Mouse (Mus musculus): ENCODE measurements around the gene Zfhx3. TPM values are rescaled to one million over a fixed set of nuclear protein-coding genes. Genes with fewer than 3 reads are reported as not detected.

Zfhx3 gene
- total RNA-seq, 2 experiments from 2014 or later: 3.5 to 5.9 TPM

GRCm38 (mm10) chr8:108662766-108663165, 720.3 kb downstream of the Zfhx3 start:
- no peak for DNase-seq (ENCODE audit: low spot score in 2 of 2)
- intact Hi-C loops (cut with DNase I): no loop called here

- DNase-seq (ENCODE audit: low spot score in 2 of 2): no peak
- intact Hi-C loops (cut with DNase I): no loop called here
These were observed 729.6 kb downstream of the Zfhx3 start for GRCm38 (mm10) chr8:108671939-108672515.

- intact Hi-C loops (cut with DNase I): no loop called here
- DNase-seq (ENCODE audit: low spot score in 2 of 2): no peak
These were observed 732.6 kb downstream of the Zfhx3 start for GRCm38 (mm10) chr8:108675001-108675525.

DNA sequence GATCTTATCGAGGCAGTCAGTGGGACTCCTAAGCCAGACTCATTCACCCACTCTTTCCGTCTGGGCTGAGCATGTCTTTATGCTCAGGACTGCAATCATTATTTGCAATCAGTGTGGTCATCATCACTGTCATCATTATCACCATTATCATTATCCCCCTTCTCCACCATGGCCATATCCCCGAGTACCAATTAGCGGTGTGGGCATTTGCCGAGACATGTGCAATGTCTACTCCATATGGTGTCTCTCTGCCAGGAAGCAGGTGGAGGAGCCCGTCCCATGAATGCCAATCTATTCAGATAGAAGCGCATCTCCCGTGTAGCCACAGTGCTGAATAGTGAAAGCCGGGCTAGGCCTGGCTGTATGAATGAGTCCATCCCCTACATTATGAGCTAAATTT, 747.2 kb downstream of the Zfhx3 start:
- intact Hi-C loops (cut with DNase I): loop anchor here (10.0 kb wide), 1 partner anchor 1085 kb away; no protein-coding TSS in a partner anchor
- DNase-seq (ENCODE audit: low spot score in 2 of 2): no peak

DNA sequence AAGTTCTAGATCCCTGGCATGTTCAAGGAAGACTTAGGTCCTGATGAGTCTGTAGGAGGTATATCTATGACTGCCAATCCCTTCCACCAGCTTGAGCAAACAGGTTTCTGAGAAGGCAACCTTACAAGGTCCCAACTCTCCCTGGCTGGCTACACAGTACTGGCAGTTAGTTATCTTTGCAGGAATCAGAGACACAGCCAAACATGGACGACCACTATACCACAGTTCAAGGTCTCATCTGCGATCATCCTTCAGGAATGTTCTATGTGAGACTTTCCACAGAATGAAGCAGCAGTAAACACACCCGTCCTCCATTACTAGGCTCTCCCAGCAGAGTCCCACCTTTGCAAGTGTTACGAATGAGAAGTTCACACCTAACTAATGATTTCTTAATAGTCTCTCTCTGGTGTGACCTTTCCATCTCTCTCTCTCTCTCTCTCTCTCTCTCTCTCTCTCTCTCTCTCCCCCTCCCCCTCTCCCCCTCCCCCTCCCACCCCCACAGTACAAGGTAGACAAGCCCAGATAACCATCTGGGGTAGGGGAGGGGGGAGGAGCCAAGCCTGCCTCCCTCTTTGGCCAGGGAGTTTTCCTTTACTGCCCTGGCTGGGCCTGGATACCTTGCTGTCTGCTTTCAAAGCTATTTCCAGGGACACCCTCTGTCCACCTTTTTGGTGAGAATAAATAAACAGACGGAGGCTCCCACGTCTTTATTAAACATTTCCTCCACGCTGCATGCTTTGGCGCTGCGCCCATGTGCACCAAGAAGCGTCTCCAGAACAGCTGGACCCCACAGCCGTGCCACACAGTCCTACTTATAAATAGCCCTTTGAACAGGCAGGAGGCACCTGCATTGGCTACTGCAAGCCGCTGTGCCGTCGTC, 748.4 kb downstream of the Zfhx3 start:
- no peak for DNase-seq (ENCODE audit: low spot score in 2 of 2)
- intact Hi-C loops (cut with DNase I): loop anchor here (10.0 kb wide), 1 partner anchor 1086 kb away; no protein-coding TSS in a partner anchor

DNA sequence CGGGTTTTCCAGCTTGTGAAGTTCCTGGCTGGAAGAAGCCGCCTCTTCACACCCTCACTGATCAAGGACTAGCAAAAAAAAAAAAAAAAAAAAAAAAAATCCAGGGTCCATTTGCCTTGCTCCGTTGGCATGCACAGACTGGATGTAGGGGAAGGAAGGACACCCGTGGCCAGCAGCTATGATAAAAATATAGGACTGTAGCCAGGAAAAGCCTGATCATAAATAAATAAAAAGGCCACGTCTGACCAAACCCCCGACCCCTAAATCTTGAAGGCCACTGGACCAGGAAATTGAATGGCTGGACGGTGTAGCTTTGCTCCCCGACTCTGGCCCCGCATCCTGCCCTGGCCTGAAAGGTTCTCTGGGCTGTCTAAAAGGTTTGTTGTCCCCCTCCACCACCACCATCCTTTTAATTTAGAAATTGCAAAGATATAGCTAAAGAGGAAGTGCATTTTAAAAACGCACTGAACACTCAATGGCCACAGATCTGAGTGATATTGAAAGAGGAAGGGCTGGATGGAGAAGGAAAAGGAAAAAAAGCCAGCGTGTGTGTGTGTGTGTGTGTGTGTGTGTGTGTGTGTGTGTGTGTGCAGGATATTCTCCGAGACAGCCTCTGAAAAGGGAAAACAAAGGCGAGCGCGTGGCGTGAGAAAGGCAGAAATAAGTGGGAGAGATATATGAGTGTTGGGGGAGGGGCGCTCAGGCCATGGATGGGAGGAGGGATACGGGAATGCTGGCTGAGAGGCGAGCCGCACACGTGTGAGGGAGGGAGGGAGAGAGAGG, 749.2 kb downstream of the Zfhx3 start:
- intact Hi-C loops (cut with DNase I): loop anchor here (10.0 kb wide), 1 partner anchor 1087 kb away; no protein-coding TSS in a partner anchor
- DNase-seq (ENCODE audit: low spot score in 2 of 2): no peak

GRCm38 (mm10) chr8:108692239-108692627, 749.8 kb downstream of the Zfhx3 start:
- intact Hi-C loops (cut with DNase I): loop anchor here (10.0 kb wide), 1 partner anchor 1087 kb away; no protein-coding TSS in a partner anchor
- DNase-seq (ENCODE audit: low spot score in 2 of 2): no peak

DNA sequence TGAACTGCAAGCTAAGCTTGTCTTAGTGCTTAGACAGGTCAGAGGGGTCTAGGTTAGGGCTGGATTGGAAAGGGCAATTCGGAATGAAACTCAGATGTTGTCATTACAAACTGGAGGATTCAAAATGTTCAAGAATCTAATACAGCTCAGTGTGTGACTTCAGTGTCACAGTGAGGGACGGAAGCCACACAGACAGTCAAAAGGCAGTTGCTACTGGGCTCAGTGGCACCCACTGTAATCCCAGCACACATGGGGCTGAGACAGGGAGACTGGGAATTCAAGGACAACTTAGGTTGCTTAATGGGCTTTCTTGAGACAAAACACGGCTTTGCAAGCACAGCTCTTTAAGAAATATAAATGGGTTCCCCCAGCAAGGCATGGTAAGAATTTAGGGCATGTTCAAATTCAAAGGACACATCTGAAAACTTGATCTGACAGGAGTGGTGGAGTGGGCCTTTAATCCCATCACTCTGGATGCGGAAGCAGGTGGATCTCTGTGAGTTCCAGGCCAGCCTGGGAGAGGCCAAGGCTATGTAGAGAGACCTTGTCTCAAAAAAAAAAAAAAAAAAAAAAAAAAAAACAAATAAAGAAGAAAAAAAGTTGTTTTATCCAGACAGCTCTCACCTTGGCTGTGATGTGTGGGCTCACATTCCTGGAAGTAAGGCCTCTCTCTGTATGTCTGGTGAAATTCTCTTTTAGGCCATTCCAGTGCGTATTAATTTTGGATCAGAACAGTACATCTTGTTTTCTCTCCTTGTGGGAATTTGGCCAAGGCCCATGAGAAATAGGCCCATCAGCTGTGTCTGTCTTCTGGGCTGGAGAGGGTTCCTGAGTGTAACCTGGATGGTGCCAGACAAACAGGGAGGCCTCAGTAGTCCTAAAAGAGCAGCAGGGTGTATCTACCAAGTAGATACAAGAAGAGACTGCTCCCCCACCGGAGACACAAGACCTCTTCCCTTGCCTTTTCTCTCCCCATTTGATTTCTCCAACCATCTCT, 750.5 kb downstream of the Zfhx3 start:
- intact Hi-C loops (cut with DNase I): loop anchor here (10.0 kb wide), 1 partner anchor 1088 kb away; no protein-coding TSS in a partner anchor
- no peak for DNase-seq (ENCODE audit: low spot score in 2 of 2)

DNA sequence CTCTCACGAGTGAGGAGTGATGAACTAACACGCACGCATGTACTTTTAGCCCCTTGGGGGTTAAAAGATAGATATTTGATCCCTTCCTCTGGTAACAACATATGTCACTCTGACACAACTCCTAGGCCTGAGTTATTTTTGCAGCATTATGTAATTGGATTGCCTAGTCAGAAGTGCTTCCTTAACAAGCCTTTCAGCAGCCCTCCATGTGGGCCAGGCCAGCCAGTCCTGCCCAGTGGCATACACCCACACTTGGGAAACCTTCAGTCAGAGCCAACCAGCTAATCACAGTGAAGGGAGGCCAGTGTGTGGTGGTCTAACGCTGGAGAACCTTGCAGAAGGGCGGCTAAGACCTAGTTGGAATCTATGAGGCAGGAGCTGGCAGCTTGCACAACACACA, 751.4 kb downstream of the Zfhx3 start:
- intact Hi-C loops (cut with DNase I): loop anchor here (10.0 kb wide), 1 partner anchor 1089 kb away; no protein-coding TSS in a partner anchor
- no peak for DNase-seq (ENCODE audit: low spot score in 2 of 2)

DNA sequence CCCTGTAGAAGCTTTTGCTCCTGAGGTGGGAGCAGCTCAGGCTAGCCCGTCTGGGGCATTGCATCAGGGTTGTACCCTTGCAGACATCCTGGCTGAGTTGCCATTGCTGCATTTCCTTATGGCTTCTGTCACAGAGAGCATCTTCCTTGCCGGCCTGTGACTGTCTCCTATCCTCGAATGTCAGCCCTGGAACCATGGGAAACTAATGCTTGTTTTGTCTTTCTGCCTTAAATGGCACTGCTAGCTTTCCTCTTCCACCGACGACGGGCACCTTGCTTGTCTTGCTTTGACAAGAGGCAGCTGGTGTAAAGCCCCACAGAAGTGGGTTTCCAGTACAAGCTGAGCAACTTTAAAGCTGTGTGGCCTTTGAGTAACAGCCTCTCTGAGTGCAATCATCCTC, 752.1 kb downstream of the Zfhx3 start:
- no peak for DNase-seq (ENCODE audit: low spot score in 2 of 2)
- intact Hi-C loops (cut with DNase I): loop anchor here (10.0 kb wide), 1 partner anchor 1090 kb away; no protein-coding TSS in a partner anchor

DNA sequence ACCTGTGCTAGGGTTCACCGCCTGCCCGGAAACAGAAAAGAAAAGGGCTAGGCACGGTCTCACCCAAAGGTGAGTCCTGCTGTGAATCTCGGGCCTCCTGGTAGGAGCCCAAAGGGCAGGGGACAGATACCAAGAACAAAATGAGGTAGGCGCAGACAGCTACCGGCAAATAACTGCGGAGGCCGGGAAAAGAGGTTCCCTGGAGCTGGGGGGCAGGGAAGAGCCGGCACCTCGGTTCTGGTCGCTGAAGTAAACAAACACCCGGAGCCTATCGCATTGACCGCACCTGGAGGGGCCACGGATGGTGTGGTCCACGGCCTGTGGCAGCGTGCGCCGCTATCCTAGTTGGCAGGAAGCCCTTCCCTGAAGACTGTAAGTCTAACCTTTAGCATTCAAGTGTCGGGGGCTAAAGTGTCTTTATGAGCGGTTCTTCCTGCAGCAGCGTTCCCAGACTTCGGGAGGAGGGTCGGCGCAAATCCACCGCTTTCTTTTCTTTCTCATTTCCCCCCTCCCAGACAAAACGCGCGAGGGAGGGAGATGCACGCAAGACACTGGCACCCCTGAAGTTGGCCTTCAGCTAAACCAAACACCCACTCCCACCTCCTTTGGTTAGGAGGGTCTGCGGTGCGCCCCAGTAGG, 752.9 kb downstream of the Zfhx3 start:
- intact Hi-C loops (cut with DNase I): loop anchor here (5.0 to 10.0 kb wide), 2 partner anchors 738 to 1091 kb away; no protein-coding TSS in a partner anchor
- DNase-seq (ENCODE audit: low spot score in 2 of 2): no peak

DNA sequence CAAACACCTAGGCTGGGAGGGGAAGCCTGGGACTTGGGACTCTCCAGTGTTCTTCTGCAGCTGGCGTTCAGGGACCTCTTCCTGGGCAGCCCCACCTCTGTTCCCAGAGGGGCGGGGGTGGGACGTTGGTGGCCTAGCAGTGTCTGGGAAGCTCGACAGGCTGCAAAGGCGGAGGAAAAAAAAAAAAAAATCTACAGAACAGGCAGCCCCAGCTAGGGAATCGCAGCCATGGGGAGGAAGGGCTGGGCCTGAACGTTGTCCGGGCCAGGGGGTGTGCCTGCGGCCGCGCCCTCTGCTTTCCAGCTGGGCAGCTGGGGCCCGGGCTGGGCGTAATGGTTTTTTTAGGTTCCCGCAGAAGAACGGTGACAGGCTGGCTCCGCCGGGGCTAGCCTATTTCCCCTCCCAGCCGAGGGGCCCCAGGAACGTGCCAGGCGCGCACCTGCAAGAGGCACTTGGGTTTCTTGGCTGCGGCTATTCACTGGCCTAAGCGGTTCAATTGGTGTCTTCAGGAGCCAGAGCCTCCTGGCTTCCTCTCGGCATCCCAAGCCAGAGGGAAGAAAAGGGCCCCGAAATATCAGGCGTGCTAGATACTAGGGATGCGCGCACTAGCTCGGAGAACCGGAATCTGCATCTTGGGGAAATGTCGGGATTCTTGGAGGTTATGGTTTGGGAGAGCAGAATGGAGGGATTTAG, 753.6 kb downstream of the Zfhx3 start:
- intact Hi-C loops (cut with DNase I): loop anchor here (5.0 to 10.0 kb wide), 2 partner anchors 739 to 1091 kb away; no protein-coding TSS in a partner anchor
- no peak for DNase-seq (ENCODE audit: low spot score in 2 of 2)

DNA sequence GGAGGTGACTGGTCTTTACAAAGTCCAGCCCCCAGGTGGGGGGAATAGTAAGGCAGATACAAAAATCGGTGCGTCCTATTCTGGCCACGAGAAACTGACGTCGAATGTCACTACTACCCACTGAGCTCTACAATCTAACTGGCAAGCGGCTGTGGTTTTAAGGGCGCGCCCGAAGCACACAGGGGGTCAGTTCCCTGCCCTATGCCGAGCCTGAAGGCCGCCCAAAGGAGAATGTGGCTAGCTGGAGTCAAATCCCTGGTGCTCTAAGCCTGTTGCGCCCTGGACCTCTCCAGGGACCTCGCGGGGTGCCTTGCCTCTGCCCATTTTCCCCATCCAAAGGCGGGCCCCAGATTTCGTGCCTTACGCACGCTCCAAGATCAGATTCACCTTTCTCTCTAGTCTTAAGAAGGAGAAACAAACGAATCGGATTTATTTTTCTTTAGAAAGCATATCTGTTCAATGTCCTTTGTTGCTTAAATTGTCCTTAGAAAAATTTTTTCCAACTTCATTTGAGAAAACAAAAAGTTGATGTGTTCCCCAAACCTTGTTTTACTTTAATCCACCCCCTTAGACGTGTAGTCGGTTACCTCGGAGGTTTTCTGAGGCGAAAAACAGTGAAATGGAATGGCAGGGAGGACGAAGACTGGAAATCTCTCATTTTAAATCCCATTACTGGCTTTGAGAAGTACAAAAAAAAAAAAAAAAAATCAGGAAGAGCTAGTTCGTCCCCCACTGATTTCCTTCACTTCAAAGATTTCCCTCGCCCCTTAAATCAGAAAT, 754.4 kb downstream of the Zfhx3 start:
- intact Hi-C loops (cut with DNase I): loop anchor here (5.0 to 10.0 kb wide), 2 partner anchors 740 to 1092 kb away; no protein-coding TSS in a partner anchor
- DNase-seq (ENCODE audit: low spot score in 2 of 2): no peak

- intact Hi-C loops (cut with DNase I): loop anchor here (5.0 to 10.0 kb wide), 2 partner anchors 740 to 1093 kb away; no protein-coding TSS in a partner anchor
- DNase-seq (ENCODE audit: low spot score in 2 of 2): no peak
These were observed 755.1 kb downstream of the Zfhx3 start for GRCm38 (mm10) chr8:108697589-108697988.

DNA sequence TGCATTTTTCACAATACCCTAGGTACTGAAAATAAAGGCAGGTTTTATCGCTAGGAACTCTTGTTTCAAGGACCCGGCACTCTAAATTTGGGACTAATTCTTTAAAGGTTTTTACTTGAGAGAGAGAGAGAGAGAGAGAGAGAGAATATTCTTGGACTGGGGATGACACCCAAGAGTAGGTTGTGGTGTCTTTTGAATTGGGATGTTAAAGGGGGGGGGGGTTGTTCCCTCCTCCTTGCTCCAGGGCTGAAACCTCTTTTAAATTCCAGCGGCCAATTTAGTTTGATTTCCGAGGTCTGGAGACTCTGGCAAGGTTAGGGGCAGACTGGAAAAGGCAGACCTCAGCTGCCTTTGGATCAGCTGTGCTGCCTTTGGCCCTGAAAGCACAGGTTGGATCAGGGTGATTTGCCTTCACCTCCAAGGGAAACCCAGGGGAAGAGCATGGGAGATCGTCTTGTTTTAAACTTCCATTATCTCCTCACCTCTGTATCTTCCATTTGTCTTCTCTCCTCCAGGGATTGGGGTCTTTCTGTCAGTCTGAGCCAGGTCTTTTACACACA, 755.7 kb downstream of the Zfhx3 start:
- intact Hi-C loops (cut with DNase I): loop anchor here (5.0 to 10.0 kb wide), 2 partner anchors 741 to 1093 kb away; no protein-coding TSS in a partner anchor
- DNase-seq (ENCODE audit: low spot score in 2 of 2): no peak

DNA sequence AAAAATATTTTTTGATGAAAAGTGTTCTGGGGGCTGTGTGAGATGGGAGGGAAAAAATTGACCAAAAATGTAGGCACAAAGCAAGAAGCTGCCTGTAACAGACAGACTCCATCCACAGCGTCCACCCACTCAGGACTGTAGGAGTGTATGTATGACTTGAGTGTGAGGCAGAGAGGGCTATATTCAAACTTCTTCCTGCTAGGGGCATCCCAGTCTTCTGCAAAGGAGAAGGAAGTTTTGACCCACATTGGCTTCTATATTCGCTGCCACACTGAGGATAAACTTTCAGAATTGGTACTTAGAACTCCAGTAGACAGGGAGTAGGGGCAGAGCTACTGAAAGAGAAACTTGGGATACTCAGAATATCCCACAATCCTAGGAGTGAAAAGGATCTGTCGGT, 756.6 kb downstream of the Zfhx3 start:
- DNase-seq (ENCODE audit: low spot score in 2 of 2): no peak
- intact Hi-C loops (cut with DNase I): loop anchor here (5.0 to 10.0 kb wide), 2 partner anchors 742 to 1094 kb away; no protein-coding TSS in a partner anchor

All from left cerebral cortex, postnatal 36 days (tissue).